Mouse (Mus musculus) limb, embryonic 12.5 days (tissue): ENCODE measurements around the gene BC048562. TPM values are rescaled to one million over a fixed set of nuclear protein-coding genes. Genes with fewer than 3 reads are reported as not detected.

ENCODE experiments used
- ATAC-seq: fragments of 200-750 bp; cut with Nextera tagmentation; 2 replicates; pipeline ENCODE4 v1.8.0; 2017; ENCODE audit warnings: low read depth, moderate TSS enrichment; ENCODE audit not compliant: insufficient number of reproducible peaks, insufficient read depth, low FRiP score, low TSS enrichment
- H3K27ac ChIP-seq: fragments of 300-500 bp; sonication (generic); 2 replicates; pipeline ENCODE4 v1.5.1; 2016; ENCODE audit warnings: mild to moderate bottlenecking, moderate library complexity
- H3K27me3 ChIP-seq: fragments of 300-500 bp; sonication (generic); 2 replicates; pipeline ENCODE4 v1.6.1; 2016; ENCODE audit warnings: mild to moderate bottlenecking, moderate library complexity
- H3K36me3 ChIP-seq: fragments of 300-500 bp; sonication (generic); 2 replicates; pipeline ENCODE4 v1.6.1; 2016; ENCODE audit warnings: mild to moderate bottlenecking, moderate library complexity
- H3K4me1 ChIP-seq: fragments of 300-500 bp; sonication (generic); replicated peaks from 2 replicates; pipeline ENCODE4 v1.6.1; 2016
- H3K4me2 ChIP-seq: fragments of 300-500 bp; sonication (generic); 2 replicates; pipeline ENCODE4 v1.6.1; 2016; ENCODE audit warnings: mild to moderate bottlenecking, moderate library complexity
- H3K4me3 ChIP-seq: fragments of 300-500 bp; sonication (generic); replicated peaks from 2 replicates; pipeline ENCODE4 v1.5.1; 2016; ENCODE audit warnings: mild to moderate bottlenecking
- H3K9ac ChIP-seq: fragments of 300-500 bp; sonication (generic); replicated peaks from 2 replicates; pipeline ENCODE4 v1.6.1; 2016; ENCODE audit warnings: mild to moderate bottlenecking, moderate library complexity
- H3K9me3 ChIP-seq: fragments of 300-500 bp; sonication (generic); 2 replicates; pipeline ENCODE4 v1.6.1; 2016; ENCODE audit warnings: mild to moderate bottlenecking, moderate library complexity
- WGBS: fragments of 180-500 bp; shearing (Covaris S2); methylation state at CpG from one replicate; pipeline ENCODE4 v1.1.7; 2016; 5-methylcytosine and 5-hydroxymethylcytosine counted together
- polyA plus RNA-seq: library from polyadenylated mRNA; unstranded; fragments of >200 nt; fragmentation: Nextera tagmentation; extraction: Ambion mirVana; gene quantifications from 2 replicates; pipeline ENCODE4 v1.2.1, GENCODE M21; 2016

BC048562 gene
- polyA plus RNA-seq, 1 experiment from 2014 or later = not detected

DNA sequence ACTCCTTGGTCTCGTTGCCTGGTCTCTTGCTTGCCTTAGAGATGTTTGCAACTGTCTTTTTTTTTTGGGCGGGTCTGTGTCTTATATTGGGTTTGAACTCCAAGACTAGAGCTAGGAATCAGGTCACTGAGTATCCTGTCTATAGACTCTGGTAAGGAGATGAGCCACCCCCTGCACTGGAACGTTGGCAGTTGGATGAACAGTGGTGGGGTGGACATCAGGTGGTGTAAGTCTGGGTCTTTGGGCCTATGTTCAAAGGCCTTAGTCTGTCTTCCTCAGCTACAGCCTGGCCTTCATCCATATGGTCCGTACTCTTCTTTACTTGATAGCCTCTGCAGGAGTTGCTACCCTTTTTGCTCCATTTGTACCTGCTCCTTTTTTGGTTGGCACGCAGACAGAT lies 25.4 kb downstream of the BC048562 start:
- H3K27me3 ChIP-seq = no peaks in the 10 kb centered on the region
- no peak overlapping the region; the same call in 1 of the 2 replicates for H3K9ac ChIP-seq
- 90% methylated on average over 5 of the region's 5 CpGs for WGBS
- peak overlapping the region; percentile 92 for H3K4me2 ChIP-seq
- H3K4me1 ChIP-seq = peaks cover 12% of the 10 kb centered on the region
- no peak overlapping the region for H3K27ac ChIP-seq
- peak overlapping the region; percentile 91 for H3K4me3 ChIP-seq
- peaks cover 40% of the 10 kb centered on the region for H3K36me3 ChIP-seq
- H3K9me3 ChIP-seq = no peaks in the 10 kb centered on the region
- ATAC-seq = no peak

DNA sequence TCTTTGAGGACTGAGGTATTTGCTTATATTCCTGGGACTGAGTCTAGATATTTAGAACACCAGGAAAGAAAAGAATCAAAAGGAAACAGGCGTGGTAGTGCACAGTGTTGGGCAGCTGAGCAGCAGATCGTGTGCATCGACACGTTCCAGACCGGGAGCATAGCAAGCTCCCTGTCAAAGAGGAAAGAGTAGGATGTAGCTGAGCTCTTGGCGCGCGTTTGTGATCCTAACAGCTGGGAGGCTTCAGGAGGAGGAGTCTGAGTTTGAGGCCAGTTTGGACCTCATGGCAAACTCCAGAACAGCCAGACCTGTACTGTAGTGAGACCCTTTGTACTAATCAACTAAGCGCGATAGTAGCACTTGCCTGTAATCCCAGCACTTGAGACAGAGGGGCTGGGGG lies 25.9 kb downstream of the BC048562 start:
- H3K27me3 ChIP-seq = no peaks in the 10 kb centered on the region
- H3K9ac ChIP-seq = no peak overlapping the region
- no peak overlapping the region for H3K27ac ChIP-seq
- no peaks in the 10 kb centered on the region for H3K9me3 ChIP-seq
- no peak for ATAC-seq
- H3K4me3 ChIP-seq = no peak overlapping the region
- peaks cover 12% of the 10 kb centered on the region for H3K4me1 ChIP-seq
- 0 out of 2 replicates have a peak overlapping the region, but pooled peaks have one; percentile 92 for H3K4me2 ChIP-seq
- whole genome bisulfite sequencing = 93% methylated on average over 10 of the region's 10 CpGs
- H3K36me3 ChIP-seq = peaks cover 45% of the 10 kb centered on the region

DNA sequence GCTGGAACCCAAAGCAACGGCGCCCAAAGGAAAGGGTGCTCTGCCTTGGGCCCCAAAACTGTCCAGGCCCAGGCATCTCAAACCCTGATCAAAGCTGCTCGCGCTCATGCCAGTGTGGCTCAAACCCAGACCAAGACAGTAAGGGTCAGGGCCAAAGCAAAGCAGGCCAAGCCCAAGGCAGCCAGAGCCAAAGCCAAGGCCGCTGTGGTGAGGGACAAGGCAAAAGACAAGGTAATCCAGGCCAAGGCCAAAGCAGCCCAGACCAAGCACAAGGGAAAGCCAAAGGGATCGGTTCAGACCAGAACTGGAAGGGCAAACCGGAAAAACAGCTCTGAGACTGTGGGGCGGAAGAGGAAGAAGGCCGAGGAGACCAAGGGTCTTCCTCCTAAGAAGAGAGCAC lies 27.4 kb downstream of the BC048562 start:
- no peak overlapping the region for H3K4me3 ChIP-seq
- peaks cover 52% of the 10 kb centered on the region for H3K36me3 ChIP-seq
- H3K9ac ChIP-seq = no peak overlapping the region
- WGBS = 96% methylated on average over 9 of the region's 9 CpGs
- ATAC-seq = no peak
- no peaks in the 10 kb centered on the region for H3K27me3 ChIP-seq
- peaks cover 3% of the 10 kb centered on the region; the same call in 1 of the 2 replicates for H3K9me3 ChIP-seq
- no peak overlapping the region for H3K27ac ChIP-seq
- no peak overlapping the region for H3K4me2 ChIP-seq
- peaks cover 12% of the 10 kb centered on the region for H3K4me1 ChIP-seq

DNA sequence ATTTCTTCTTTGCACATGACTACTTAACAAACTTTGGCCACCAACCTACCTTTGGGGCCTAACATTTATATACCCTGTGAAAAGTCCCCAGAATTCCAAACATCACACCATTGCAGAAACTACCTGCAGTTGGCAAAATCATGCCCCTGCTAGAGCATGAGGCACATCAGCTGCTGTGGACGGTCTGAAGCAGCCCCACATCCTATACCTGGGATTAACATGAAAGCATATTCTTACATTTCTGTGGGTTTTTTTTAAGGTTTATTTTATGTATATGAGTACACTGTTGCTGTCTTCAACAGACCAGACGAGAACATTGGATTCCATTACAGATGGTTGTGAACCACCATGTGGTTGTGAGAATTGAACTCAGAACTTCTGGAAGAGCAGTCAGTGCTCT lies 29.9 kb downstream of the BC048562 start:
- Histone ChIP-seq H3K4me2 (no peak overlapping the region), H3K9me3 (peaks cover 3% of the 10 kb centered on the region; the same call in 1 of the 2 replicates), H3K36me3 (peaks cover 52% of the 10 kb centered on the region), H3K9ac (no peak overlapping the region), H3K27me3 (no peaks in the 10 kb centered on the region), H3K27ac (no peak overlapping the region), H3K4me1 (peaks cover 10% of the 10 kb centered on the region), H3K4me3 (no peak overlapping the region)
- WGBS = 93% methylated on average over 2 of the region's 2 CpGs
- no peak for ATAC-seq

GRCm38 (mm10) chr9:108469430-108469829 lies 33.1 kb downstream of the BC048562 start:
- no peak overlapping the region for H3K9ac ChIP-seq
- no peaks in the 10 kb centered on the region for H3K27me3 ChIP-seq
- 79% methylated on average over 5 of the region's 5 CpGs for WGBS
- H3K4me2 ChIP-seq = no peak overlapping the region
- H3K4me3 ChIP-seq = no peak overlapping the region
- no peak overlapping the region for H3K27ac ChIP-seq
- ATAC-seq = no peak
- H3K36me3 ChIP-seq = peaks cover 34% of the 10 kb centered on the region
- no peaks in the 10 kb centered on the region for H3K4me1 ChIP-seq
- peaks cover 3% of the 10 kb centered on the region; the same call in 1 of the 2 replicates for H3K9me3 ChIP-seq

DNA sequence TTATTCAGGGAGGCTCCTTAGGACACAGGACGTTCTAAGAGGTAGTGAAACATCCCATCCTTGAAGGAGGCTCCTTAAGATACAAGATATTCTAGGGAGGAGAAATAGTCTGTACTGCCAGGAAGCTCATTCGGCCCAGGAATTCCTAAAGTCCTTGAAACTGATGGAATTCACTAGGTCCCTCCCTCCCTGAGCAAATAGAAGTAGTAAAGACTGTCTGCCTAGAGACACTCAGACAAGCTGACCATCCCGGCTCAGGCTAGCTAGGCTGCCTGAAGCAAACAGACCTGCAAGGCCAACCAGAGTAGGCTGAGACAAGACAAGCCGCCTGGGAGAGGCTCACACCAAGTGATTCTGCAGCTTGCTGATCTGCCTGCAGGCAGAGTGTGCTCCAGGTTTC lies 33.6 kb downstream of the BC048562 start:
- ATAC-seq = no peak
- Histone ChIP-seq H3K4me2 (no peak overlapping the region), H3K27me3 (no peaks in the 10 kb centered on the region), H3K27ac (no peak overlapping the region), H3K36me3 (peaks cover 30% of the 10 kb centered on the region), H3K9me3 (peaks cover 3% of the 10 kb centered on the region; the same call in 1 of the 2 replicates), H3K9ac (no peak overlapping the region), H3K4me1 (no peaks in the 10 kb centered on the region), H3K4me3 (no peak overlapping the region)
- WGBS = 68% methylated on average over 4 of the region's 4 CpGs

GRCm38 (mm10) chr9:108474528-108474927 lies 38.2 kb downstream of the BC048562 start:
- no peaks in the 10 kb centered on the region for H3K36me3 ChIP-seq
- no peak for ATAC-seq
- H3K9ac ChIP-seq = no peak overlapping the region

GRCm38 (mm10) chr9:108478638-108479156 lies 42.4 kb downstream of the BC048562 start:
- Histone ChIP-seq H3K9me3 (no peaks in the 10 kb centered on the region), H3K4me3 (peak overlapping the region; percentile 53), H3K27ac (peak overlapping the region; percentile 89), H3K9ac (peak overlapping the region; percentile 57), H3K27me3 (no peaks in the 10 kb centered on the region), H3K4me2 (peak overlapping the region; percentile 91), H3K4me1 (peaks cover 19% of the 10 kb centered on the region), H3K36me3 (peaks cover 25% of the 10 kb centered on the region)
- ATAC-seq = peak; percentile 58; the same call in 1 of the 2 replicates
- under 1% methylated on average over 20 of the region's 20 CpGs for WGBS

More at GRCm38 (mm10) chr9:108474528-108474927, 38.2 kb downstream of the BC048562 start:
- WGBS = 53% methylated on average over 1 of the region's 1 CpGs
- H3K4me3 ChIP-seq = no peak overlapping the region
- H3K4me2 ChIP-seq = no peak overlapping the region
- no peaks in the 10 kb centered on the region for H3K27me3 ChIP-seq
- H3K4me1 ChIP-seq = peaks cover 7% of the 10 kb centered on the region
- no peaks in the 10 kb centered on the region for H3K9me3 ChIP-seq
- H3K27ac ChIP-seq = no peak overlapping the region

DNA sequence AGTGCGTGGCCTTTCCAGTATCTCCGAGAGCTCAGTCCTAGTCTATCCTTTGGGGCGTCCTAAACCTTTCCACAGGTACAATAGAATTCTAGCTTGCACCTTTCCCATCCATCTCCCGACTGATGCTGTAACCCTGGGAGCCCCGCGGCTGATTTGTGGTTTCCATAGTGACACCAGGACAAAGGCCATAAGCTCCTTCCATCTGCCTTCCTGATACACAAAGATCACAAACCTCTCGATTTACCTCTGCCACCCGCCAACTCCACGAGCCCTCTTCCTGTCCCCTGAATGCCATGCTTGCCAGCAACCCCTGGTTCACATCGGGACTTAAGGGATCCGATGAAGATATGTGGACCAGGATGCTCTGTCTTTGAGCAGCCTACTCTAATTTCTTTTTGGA lies 43.0 kb downstream of the BC048562 start:
- peaks cover 19% of the 10 kb centered on the region for H3K4me1 ChIP-seq
- H3K9me3 ChIP-seq = no peaks in the 10 kb centered on the region
- H3K36me3 ChIP-seq = peaks cover 30% of the 10 kb centered on the region
- H3K27me3 ChIP-seq = no peaks in the 10 kb centered on the region
- H3K9ac ChIP-seq = peak overlapping the region; percentile 57; the same call in 1 of the 2 replicates
- WGBS = 45% methylated on average over 11 of the region's 11 CpGs
- H3K4me2 ChIP-seq = peak overlapping the region; percentile 91
- peak overlapping the region; percentile 89 for H3K27ac ChIP-seq
- H3K4me3 ChIP-seq = peak overlapping the region; percentile 58
- ATAC-seq = 0 out of 2 replicates have a peak, but pooled peaks have one; percentile 7

DNA sequence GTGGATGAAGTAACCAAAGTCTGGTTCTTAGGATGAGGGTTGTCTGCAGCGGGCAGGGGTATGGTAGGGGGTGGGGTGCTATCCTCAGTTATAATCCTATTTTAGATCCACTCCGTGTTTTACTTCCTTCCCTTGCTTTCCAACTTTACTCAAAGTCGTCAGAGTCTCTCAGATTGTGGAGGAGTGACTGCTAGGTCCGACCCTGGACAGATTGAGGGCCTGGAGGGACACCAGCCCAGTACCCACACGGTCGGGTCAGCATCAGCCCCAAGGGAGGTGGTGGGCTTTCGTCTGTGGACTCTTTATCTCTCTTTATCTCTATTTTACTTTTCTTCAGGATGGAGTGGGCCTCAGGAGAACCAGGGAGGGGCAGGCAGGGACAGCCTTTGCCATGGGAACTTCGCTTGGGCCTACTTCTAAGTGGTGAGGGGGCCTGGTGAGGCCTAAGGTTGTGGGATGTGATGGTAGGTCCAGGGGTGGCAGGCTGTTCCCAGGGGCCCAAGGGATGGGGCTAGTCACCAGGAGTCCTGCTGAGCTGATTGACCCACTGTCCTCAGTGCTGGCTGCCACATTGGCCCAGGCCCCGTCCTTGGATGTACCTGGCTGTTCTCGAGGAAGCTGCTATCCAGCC lies 43.6 kb downstream of the BC048562 start, which contains the start of gene Lamb2:
TSS of gene Lamb2 (plus strand) at position 16 of the 631 bp plus-strand sequence.
- Histone ChIP-seq H3K4me2 (peak within 1 kb of the TSS; percentile 91), H3K27me3 (no peaks in the 10 kb centered on the region), H3K27ac (peak within 1 kb of the TSS; percentile 89), H3K4me3 (peak within 1 kb of the TSS; percentile 58), H3K9me3 (no peaks in the 10 kb centered on the region), H3K4me1 (peaks cover 19% of the 10 kb centered on the region), H3K9ac (peak within 1 kb of the TSS; percentile 73), H3K36me3 (peaks cover 36% of the 10 kb centered on the region)
- ATAC-seq = peak; percentile 66
- WGBS = 12% methylated on average over 10 of the region's 10 CpGs

GRCm38 (mm10) chr9:108480813-108481519 lies 44.7 kb downstream of the BC048562 start:
- no peaks in the 10 kb centered on the region for H3K9me3 ChIP-seq
- peaks cover 19% of the 10 kb centered on the region for H3K4me1 ChIP-seq
- H3K27me3 ChIP-seq = no peaks in the 10 kb centered on the region
- H3K4me3 ChIP-seq = peak overlapping the region; percentile 58
- 92% methylated on average over 28 of the region's 28 CpGs for WGBS
- H3K4me2 ChIP-seq = peak overlapping the region; percentile 91
- peaks cover 48% of the 10 kb centered on the region for H3K36me3 ChIP-seq
- H3K9ac ChIP-seq = peak overlapping the region; percentile 73; the same call in 1 of the 2 replicates
- H3K27ac ChIP-seq = peak overlapping the region; percentile 35; the same call in 1 of the 2 replicates
- no peak for ATAC-seq
